In the genomic region with DNA sequence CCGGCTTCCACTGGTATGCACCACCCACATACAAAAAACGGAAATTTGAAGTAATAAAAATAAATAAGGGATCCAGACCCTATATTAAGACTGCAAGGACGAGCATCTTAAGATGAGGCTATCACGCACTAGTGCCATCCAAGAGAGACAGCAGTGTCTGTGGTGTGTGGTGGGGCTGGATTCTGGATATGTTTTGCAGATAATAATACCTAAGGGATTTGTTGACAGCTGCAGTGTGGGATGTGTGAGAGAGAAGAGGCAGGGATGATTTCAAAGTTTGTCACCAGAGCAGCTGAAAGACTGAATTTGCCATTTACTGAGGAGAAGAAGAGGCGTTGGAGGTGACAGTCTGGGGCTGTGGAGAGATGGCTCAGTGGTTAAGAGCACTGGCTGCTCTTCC, we compare ENCODE assay signal across 24 mouse cellular contexts. TPM values are rescaled to one million over a fixed set of nuclear protein-coding genes. Genes with fewer than 3 reads are reported as not detected.
DNase-seq lines count a peak whose midpoint lies in the region; ATAC-seq and TF ChIP-seq lines count a peak whose summit lies in the region.
"Had no signal": no experiment of that assay in that cellular context is flagged by ENCODE, and none has a peak within 500 bp of the region (broad histone marks: within the 10 kb centered on the region; RNA-seq: fewer than 3 reads in every experiment).

No protein-coding gene starts in this region.

- H3K27ac ChIP-seq in layer of hippocampus, adult 2 months, result peak overlapping the region; percentile 83
- no peak overlapping the region for H3K27ac ChIP-seq in hindbrain, postnatal 0 days
- H3K27ac ChIP-seq: forebrain, embryonic 12.5 days; hindbrain, embryonic 12.5 days; kidney, postnatal 0 days; neural tube, embryonic 12.5 days had no signal

- H3K27me3 ChIP-seq in hindbrain, postnatal 0 days (ENCODE audit: insufficient read depth, low read length), result no peaks in the 10 kb centered on the region
- H3K27me3 ChIP-seq: forebrain, embryonic 12.5 days; hindbrain, embryonic 12.5 days; neural tube, embryonic 12.5 days; Patski had no signal

- no peaks in the 10 kb centered on the region for H3K9me3 ChIP-seq in hindbrain, postnatal 0 days (ENCODE audit: low read length)
- H3K9me3 ChIP-seq: forebrain, embryonic 12.5 days; hindbrain, embryonic 12.5 days; neural tube, embryonic 12.5 days had no signal

- H3K4me2 ChIP-seq in hindbrain, postnatal 0 days (ENCODE audit: low read depth, low read length), result no peak overlapping the region
- H3K4me2 ChIP-seq: forebrain, embryonic 12.5 days; hindbrain, embryonic 12.5 days; neural tube, embryonic 12.5 days had no signal

- peaks cover 11% of the 10 kb centered on the region; the same call in 1 of the 2 replicates for H3K36me3 ChIP-seq in hindbrain, postnatal 0 days (ENCODE audit: insufficient read depth, low read length)

- no peak overlapping the region for H3K4me3 ChIP-seq in layer of hippocampus, adult 2 months
- no peak overlapping the region for H3K4me3 ChIP-seq in hindbrain, postnatal 0 days (ENCODE audit: low read length)
- H3K4me3 ChIP-seq: forebrain, embryonic 12.5 days; hindbrain, embryonic 12.5 days; neural tube, embryonic 12.5 days had no signal

- ATAC-seq in hindbrain, postnatal 0 days, result no peak
- ATAC-seq in granulocyte monocyte progenitor cell, adult 5-6 weeks (replicated peaks; ENCODE audit: poor library complexity, severe bottlenecking), result no peak
- ATAC-seq: activated CD4-positive, CD25-positive, alpha-beta regulatory T cell, adult 4 months; intestine, postnatal 0 days; liver, postnatal 0 days; Patski had no signal

- WGBS in hindbrain, postnatal 0 days, result 90% methylated on average over 5 of the region's 5 CpGs

- no peak overlapping the region for H3K9ac ChIP-seq in hindbrain, postnatal 0 days (replicated peaks; ENCODE audit: low read length)
- H3K9ac ChIP-seq: forebrain, embryonic 12.5 days; hindbrain, embryonic 12.5 days; liver, postnatal 0 days; neural tube, embryonic 12.5 days had no signal

- TF ChIP-seq CTCF in layer of hippocampus, adult 2 months (conservative IDR thresholded peaks at IDR 0.05), result no peak
- no peak for TF ChIP-seq CTCF in hindbrain, postnatal 0 days (IDR thresholded peaks at IDR 0.05; ENCODE audit: low read depth)

- DNase-seq in right cerebral cortex, adult 2 months (ENCODE audit: low spot score in 2 of 2), result peak; percentile 85 to 87
- DNase-seq in right cerebral cortex, postnatal 4 days, result no peak
- DNase-seq in layer of hippocampus, adult 2 months (ENCODE audit: low spot score in 2 of 2), result peak; percentile 77 to 85
- peak; percentile 74 to 87 for DNase-seq in left cerebral cortex, adult 9 months (ENCODE audit: low spot score in 2 of 2)
- no peak for DNase-seq in lung, postnatal 25 days (ENCODE audit: low spot score)
- DNase-seq in hindbrain, postnatal 0 days (ENCODE audit: low spot score), result no peak
- no peak for DNase-seq in cerebellum, adult 9-11 months
- DNase-seq: adrenal gland, postnatal 25 days; cerebellum, postnatal 10 days; gastrocnemius, postnatal 10 days; liver; liver, postnatal 0 days; lung, postnatal 14 days had no signal

- no peaks in the 10 kb centered on the region for H3K4me1 ChIP-seq in hindbrain, postnatal 0 days (ENCODE audit: insufficient read depth, low read length)
- H3K4me1 ChIP-seq: forebrain, embryonic 12.5 days; hindbrain, embryonic 12.5 days; neural tube, embryonic 12.5 days had no signal

RNA-seq across cellular contexts. Expression of a gene that starts 18.6 kb away (rescaled TPM):
- under 1 TPM in 1 of 2 experiments, not detected in 1; 0.28 TPM for total RNA-seq in layer of hippocampus, adult 2 months (2021)
- total RNA-seq in hindbrain, postnatal 0 days (2014; rRNA removed), result not detected in 2 replicates
- 0.06 TPM in 1 of 2 replicates, not detected in the other for polyA plus RNA-seq in hindbrain, postnatal 0 days (2015; fragmentation: Nextera tagmentation; extraction: Ambion mirVana)
- total RNA-seq in granulocyte monocyte progenitor cell, adult 5-6 weeks (2014; fragmentation: Nextera tagmentation), result not detected in 2 replicates
- total RNA-seq in granulocyte monocyte progenitor cell, adult 5-6 weeks (2017), result not detected in 2 replicates
- total RNA-seq: left cerebral cortex, adult 8-10 months; monocyte, adult 5-6 weeks had no signal
- polyA plus RNA-seq: C2C12; forebrain, embryonic 12.5 days; hindbrain, embryonic 12.5 days; neural tube, embryonic 12.5 days had no signal

RNA-seq across cellular contexts. Expression of a gene that starts 58.7 kb away (rescaled TPM):
- total RNA-seq in layer of hippocampus, adult 2 months (2021), result 10 to 100 TPM; 72.0 to 77.1 TPM
- total RNA-seq in hindbrain, postnatal 0 days (2014; rRNA removed), result 51.9 and 58.6 TPM in 2 replicates
- polyA plus RNA-seq in hindbrain, postnatal 0 days (2015; fragmentation: Nextera tagmentation; extraction: Ambion mirVana), result 63.8 and 66.0 TPM in 2 replicates
- total RNA-seq in granulocyte monocyte progenitor cell, adult 5-6 weeks (2014; fragmentation: Nextera tagmentation), result 60.0 and 67.3 TPM in 2 replicates
- 63.7 and 66.7 TPM in 2 replicates for total RNA-seq in granulocyte monocyte progenitor cell, adult 5-6 weeks (2017)

Comparison
In these comparisons a context has a peak if more than half of its experiments do, and no peak if none do; other contexts are left out.
1. DNase-seq: peak in right cerebral cortex, adult 2 months (2 of 2), layer of hippocampus, adult 2 months (2 of 2) and left cerebral cortex, adult 9 months (2 of 2); none in right cerebral cortex, postnatal 4 days (single experiment), lung, postnatal 25 days (single experiment), hindbrain, postnatal 0 days (single experiment) and cerebellum, adult 9-11 months (single experiment).